16 mouse cellular contexts compared by ENCODE assay signal in the genomic region with DNA sequence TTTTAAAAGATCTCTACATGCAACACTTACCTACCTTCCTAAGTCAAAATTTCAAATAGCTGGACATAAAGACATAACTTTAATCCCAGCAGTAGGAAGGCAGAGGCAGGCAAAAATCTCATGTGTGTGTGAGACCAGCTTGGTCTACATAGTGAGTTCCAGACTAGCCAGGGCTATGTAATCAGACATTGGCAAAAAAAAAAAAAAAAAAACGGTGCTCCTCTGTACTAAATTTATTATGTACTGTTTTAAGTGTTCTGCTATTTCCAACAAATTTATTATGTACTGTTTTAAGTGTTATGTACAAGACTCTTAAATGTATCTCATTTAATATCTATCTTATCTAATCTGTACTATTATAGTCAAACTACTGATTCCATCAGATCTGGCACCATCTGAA.
"Had no signal": no experiment of that assay in that cellular context is flagged by ENCODE, and none has a peak within 500 bp of the region (broad histone marks: within the 10 kb centered on the region; RNA-seq: fewer than 3 reads in every experiment).

No protein-coding gene starts in this region.

- H3K9me3 ChIP-seq: neural tube, embryonic 13.5 days; neural tube, embryonic 15.5 days had no signal

- H3K27ac ChIP-seq: neural tube, embryonic 13.5 days; neural tube, embryonic 15.5 days; stomach, embryonic 15.5 days; stomach, postnatal 0 days had no signal

- DNase-seq: retina, postnatal 1 day; right cerebral cortex, adult 18-20 months; right cerebral cortex, postnatal 14 days; right cerebral cortex, postnatal 25 days; right cerebral cortex, postnatal 4 days; spleen, adult 18-20 months; thymus, adult 18-20 months; thymus, adult 2 months; thymus, postnatal 14 days; thymus, postnatal 25 days; thymus, postnatal 36 days; thymus, postnatal 4 days had no signal

- H3K4me3 ChIP-seq: neural tube, embryonic 13.5 days; neural tube, embryonic 15.5 days; stomach, embryonic 15.5 days had no signal

- H3K27me3 ChIP-seq: neural tube, embryonic 13.5 days; neural tube, embryonic 15.5 days; stomach, embryonic 15.5 days had no signal

- H3K9ac ChIP-seq: neural tube, embryonic 13.5 days; neural tube, embryonic 15.5 days; stomach, embryonic 15.5 days had no signal

- H3K4me1 ChIP-seq: neural tube, embryonic 13.5 days; neural tube, embryonic 15.5 days; stomach, embryonic 15.5 days had no signal

- H3K4me2 ChIP-seq: neural tube, embryonic 13.5 days; neural tube, embryonic 15.5 days; stomach, embryonic 15.5 days had no signal
